11 mouse cellular contexts compared by ENCODE assay signal in genomic region chr2:26299336-26299735, GRCm38 (mm10). TPM values are rescaled to one million over a fixed set of nuclear protein-coding genes. Genes with fewer than 3 reads are reported as not detected.
DNase-seq lines count a peak whose midpoint lies in the region; ATAC-seq and TF ChIP-seq lines count a peak whose summit lies in the region.
"Had no signal": no experiment of that assay in that cellular context is flagged by ENCODE, and none has a peak within 500 bp of the region (broad histone marks: within the 10 kb centered on the region; RNA-seq: fewer than 3 reads in every experiment).

No protein-coding gene starts in this region.

- H3K4me1 ChIP-seq in heart, embryonic 16.5 days (ENCODE audit: control insufficient read depth, insufficient read depth, low read length), result peaks cover 37% of the 10 kb centered on the region
- peaks cover 48% of the 10 kb centered on the region for H3K4me1 ChIP-seq in hindbrain, embryonic 13.5 days (replicated peaks)
- peaks cover 51% of the 10 kb centered on the region for H3K4me1 ChIP-seq in olfactory bulb, adult 2 months (ENCODE audit: control insufficient read depth, insufficient read depth, low read length)

- no peak overlapping the region for H3K4me2 ChIP-seq in heart, embryonic 16.5 days (ENCODE audit: low read depth, low read length)
- peak overlapping the region; percentile 42 for H3K4me2 ChIP-seq in hindbrain, embryonic 13.5 days

- TF ChIP-seq POLR2A in olfactory bulb, adult 2 months (IDR thresholded peaks at IDR 0.05; ENCODE audit: insufficient read depth, low read depth, low read length), result no peak

- no peak for TF ChIP-seq CTCF in olfactory bulb, adult 2 months (IDR thresholded peaks at IDR 0.05; ENCODE audit: insufficient read depth, low read depth, low read length)

- no peaks in the 10 kb centered on the region for H3K36me3 ChIP-seq in heart, embryonic 16.5 days (ENCODE audit: control insufficient read depth, insufficient read depth)
- no peaks in the 10 kb centered on the region for H3K36me3 ChIP-seq in hindbrain, embryonic 13.5 days

- no peaks in the 10 kb centered on the region for H3K27me3 ChIP-seq in heart, embryonic 16.5 days (ENCODE audit: control insufficient read depth, insufficient read depth, low read length)
- no peaks in the 10 kb centered on the region for H3K27me3 ChIP-seq in hindbrain, embryonic 13.5 days

- no peak overlapping the region for H3K27ac ChIP-seq in heart, embryonic 16.5 days (ENCODE audit: low read length)
- H3K27ac ChIP-seq in hindbrain, embryonic 13.5 days, result peak overlapping the region; percentile 92
- peak overlapping the region; percentile 79 for H3K27ac ChIP-seq in olfactory bulb, adult 2 months (ENCODE audit: insufficient read depth, low read depth, low read length)
- H3K27ac ChIP-seq: macrophage had no signal

- H3K9ac ChIP-seq in heart, embryonic 16.5 days (ENCODE audit: low read length), result peak overlapping the region; percentile 10; the same call in 1 of the 2 replicates
- H3K9ac ChIP-seq in hindbrain, embryonic 13.5 days, result peak overlapping the region; percentile 65

- no peak for DNase-seq in heart, adult 18-20 months
- DNase-seq in cerebellum, postnatal 25 days, result peak; percentile 67 to 74
- DNase-seq in layer of hippocampus, adult 9-10 months (ENCODE audit: low spot score), result no peak
- no peak for DNase-seq in kidney, adult 9 months
- no peak for DNase-seq in kidney, postnatal 14 days
- DNase-seq: right cerebral cortex, postnatal 14 days had no signal

- no peak for ATAC-seq in heart, embryonic 16.5 days (replicated peaks; ENCODE audit: extremely low read depth, insufficient read depth, low FRiP score)
- no peak for ATAC-seq in hindbrain, embryonic 13.5 days (ENCODE audit: low FRiP score)

- 58% methylated on average over 7 of the region's 7 CpGs for WGBS in heart, embryonic 16.5 days
- 28% methylated on average over 7 of the region's 7 CpGs for WGBS in hindbrain, embryonic 13.5 days
- WGBS in olfactory bulb, adult 2 months, result 27% methylated on average over 7 of the region's 7 CpGs

- no peaks in the 10 kb centered on the region for H3K9me3 ChIP-seq in heart, embryonic 16.5 days (replicated peaks; ENCODE audit: control insufficient read depth, low read length)
- no peaks in the 10 kb centered on the region for H3K9me3 ChIP-seq in hindbrain, embryonic 13.5 days

- H3K4me3 ChIP-seq in heart, embryonic 16.5 days (ENCODE audit: low read length), result no peak overlapping the region
- H3K4me3 ChIP-seq in hindbrain, embryonic 13.5 days, result 0 out of 2 replicates have a peak overlapping the region, but pooled peaks have one; percentile 2
- H3K4me3 ChIP-seq in olfactory bulb, adult 2 months (ENCODE audit: insufficient read depth, low read depth, low read length), result no peak overlapping the region

RNA-seq across cellular contexts. Expression of gene Ccdc187, which starts 5.0 kb away (rescaled TPM):
- 0.10 and 0.13 TPM in 2 replicates for polyA plus RNA-seq in heart, embryonic 16.5 days (2015; fragmentation: Nextera tagmentation; extraction: Ambion mirVana)
- under 1 TPM; 0.05 to 0.13 TPM for total RNA-seq in heart, adult 18-20 months (2021)
- 0.18 and 0.23 TPM in 2 replicates for polyA plus RNA-seq in hindbrain, embryonic 13.5 days (2015; fragmentation: Nextera tagmentation; extraction: Ambion mirVana)
- polyA plus RNA-seq in olfactory bulb, adult 2 months (2012; ENCODE audit: insufficient read depth, insufficient read length, low replicate concordance, missing spikeins), result not detected in 2 replicates
- polyA plus RNA-seq: C2C12, macrophage had no signal

RNA-seq across cellular contexts. Expression of gene Gpsm1, which starts 16.0 kb away (rescaled TPM):
- polyA plus RNA-seq in heart, embryonic 16.5 days (2015; fragmentation: Nextera tagmentation; extraction: Ambion mirVana), result 102 and 104 TPM in 2 replicates
- 100 to 1,000 TPM; 175 to 238 TPM for total RNA-seq in heart, adult 18-20 months (2021)
- 149 and 165 TPM in 2 replicates for polyA plus RNA-seq in hindbrain, embryonic 13.5 days (2015; fragmentation: Nextera tagmentation; extraction: Ambion mirVana)
- polyA plus RNA-seq in olfactory bulb, adult 2 months (2012; ENCODE audit: insufficient read depth, insufficient read length, low replicate concordance, missing spikeins), result 357 TPM in 1 of 2 replicates, not detected in the other

RNA-seq across cellular contexts. Expression of gene Dnlz, which starts 52.6 kb away (rescaled TPM):
- polyA plus RNA-seq in heart, embryonic 16.5 days (2015; fragmentation: Nextera tagmentation; extraction: Ambion mirVana), result 23.1 and 24.9 TPM in 2 replicates
- total RNA-seq in heart, adult 18-20 months (2021), result 10 to 100 TPM; 24.5 to 25.3 TPM
- polyA plus RNA-seq in hindbrain, embryonic 13.5 days (2015; fragmentation: Nextera tagmentation; extraction: Ambion mirVana), result 29.0 and 29.6 TPM in 2 replicates
- polyA plus RNA-seq in olfactory bulb, adult 2 months (2012; ENCODE audit: insufficient read depth, insufficient read length, low replicate concordance, missing spikeins), result not detected in 2 replicates

Comparison
In these comparisons a context has a peak if more than half of its experiments do, and no peak if none do; other contexts are left out.
1. DNase-seq: peak in cerebellum, postnatal 25 days (2 of 2); none in heart, adult 18-20 months (0 of 2), layer of hippocampus, adult 9-10 months (single experiment), kidney, adult 9 months (single experiment) and kidney, postnatal 14 days (single experiment).
2. RNA of gene Dnlz, which starts 52.6 kb away (polyA plus RNA-seq): 29.0 to 29.6 TPM in hindbrain, embryonic 13.5 days and 23.1 to 24.9 TPM in heart, embryonic 16.5 days; not detected in olfactory bulb, adult 2 months; every median in the first group is over 10 times any median in the second.